Mouse (Mus musculus): ENCODE data around the gene Fgr. TPM values are rescaled to one million over a fixed set of nuclear protein-coding genes. Genes with fewer than 3 reads are reported as not detected.

Gene Fgr
- polyA plus RNA-seq, 1 experiment from 2014 or later, result 0.66 TPM

DNA sequence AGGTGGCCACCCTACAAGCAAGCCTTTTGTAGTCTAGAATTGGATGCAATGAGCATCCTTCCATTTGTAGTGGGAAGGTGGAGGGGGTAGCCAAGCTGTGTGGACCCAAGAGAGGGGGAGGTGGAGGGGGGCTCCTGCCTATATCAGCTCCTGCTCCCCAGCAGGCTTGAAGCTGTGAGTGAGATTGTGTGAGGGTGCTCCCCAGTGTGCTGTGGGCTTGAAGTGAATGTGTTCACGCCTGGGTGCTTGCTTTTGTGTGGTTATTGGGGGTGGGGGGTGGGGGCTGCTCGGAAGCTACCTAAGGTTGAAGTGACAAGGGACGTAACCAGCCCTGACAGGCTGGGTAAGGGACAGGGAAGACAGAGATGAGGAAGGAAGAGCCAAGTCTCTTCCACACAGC lies 1.9 kb downstream of the Fgr start:
- Histone ChIP-seq H3K4me2 (no peak overlapping the region), H3K4me3 (ENCODE audit: low read depth, low read length) (no peak overlapping the region), H3K9ac (no peak overlapping the region), H3K27me3 (ENCODE audit: insufficient read depth, low read length) (peaks cover 17% of the 10 kb centered on the region; the same call in 1 of the 2 replicates), H3K36me3 (ENCODE audit: insufficient read depth) (no peaks in the 10 kb centered on the region), H3K27ac (ENCODE audit: low read depth) (no peak overlapping the region), H3K4me1 (ENCODE audit: insufficient read depth) (peaks cover 15% of the 10 kb centered on the region), H3K9me3 (ENCODE audit: low read depth, low read length) (no peaks in the 10 kb centered on the region)
- WGBS, result 57% methylated on average over 3 of the region's 3 CpGs
- DNase-seq, result no peak
- no peak for ATAC-seq (ENCODE audit: insufficient read depth)
- TF ChIP-seq CTCF (IDR thresholded peaks at IDR 0.05; ENCODE audit: low read depth), result no peak

DNA sequence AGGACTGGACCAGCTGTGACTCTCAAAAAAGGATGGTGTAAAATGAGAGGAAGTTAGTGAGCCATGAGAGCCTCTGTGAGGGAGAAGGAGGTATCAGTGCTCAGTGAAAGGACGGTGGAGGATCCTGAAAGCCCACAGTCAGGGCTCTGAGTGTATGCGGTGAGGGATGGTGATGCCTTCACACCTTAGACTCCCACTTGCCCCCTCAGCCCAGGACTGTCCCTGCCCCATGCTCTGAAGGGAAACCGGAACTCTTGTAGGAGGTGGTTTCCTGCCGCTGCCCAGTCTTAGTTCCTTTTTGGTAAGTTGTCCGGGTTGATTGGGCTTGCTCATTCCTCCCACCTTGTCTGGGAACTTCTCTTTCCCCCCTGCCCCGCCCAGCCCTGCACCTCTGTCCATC lies 2.8 kb downstream of the Fgr start:
- H3K36me3 ChIP-seq (ENCODE audit: insufficient read depth), result no peaks in the 10 kb centered on the region
- DNase-seq (no peak), ATAC-seq (ENCODE audit: insufficient read depth) (no peak)
- TF ChIP-seq CTCF (IDR thresholded peaks at IDR 0.05; ENCODE audit: low read depth), result no peak
- WGBS, result 61% methylated on average over 6 of the region's 6 CpGs
- H3K4me3 ChIP-seq (ENCODE audit: low read depth, low read length), result no peak overlapping the region
- H3K27ac ChIP-seq (ENCODE audit: low read depth), result no peak overlapping the region
- H3K4me1 ChIP-seq (ENCODE audit: insufficient read depth), result peaks cover 15% of the 10 kb centered on the region
- H3K9me3 ChIP-seq (ENCODE audit: low read depth, low read length), result no peaks in the 10 kb centered on the region
- no peak overlapping the region for H3K4me2 ChIP-seq
- H3K9ac ChIP-seq, result no peak overlapping the region
- H3K27me3 ChIP-seq (ENCODE audit: insufficient read depth, low read length), result peaks cover 17% of the 10 kb centered on the region; the same call in 1 of the 2 replicates

DNA sequence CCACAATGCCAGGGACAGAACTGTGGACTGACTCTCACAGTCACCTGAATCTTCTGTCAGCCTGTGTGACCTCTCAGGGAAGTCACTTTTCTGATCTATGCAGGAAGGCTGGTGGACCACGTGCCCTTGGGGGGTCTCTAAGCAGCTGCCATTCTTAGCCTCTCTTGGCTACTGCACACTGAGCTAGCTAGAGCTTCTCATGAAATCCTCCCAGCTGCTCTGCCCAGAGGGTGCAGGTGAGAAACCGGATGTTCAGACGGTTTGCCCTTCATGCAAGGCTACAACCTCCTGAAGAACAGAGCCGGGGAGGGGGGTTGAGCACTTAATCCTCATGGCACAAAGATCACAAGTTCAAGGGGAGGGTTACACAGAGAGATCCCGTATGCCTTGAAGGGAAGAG lies 3.7 kb downstream of the Fgr start:
- WGBS, result 40% methylated on average over 5 of the region's 5 CpGs
- no peak overlapping the region for H3K9ac ChIP-seq
- DNase-seq, result no peak

DNA sequence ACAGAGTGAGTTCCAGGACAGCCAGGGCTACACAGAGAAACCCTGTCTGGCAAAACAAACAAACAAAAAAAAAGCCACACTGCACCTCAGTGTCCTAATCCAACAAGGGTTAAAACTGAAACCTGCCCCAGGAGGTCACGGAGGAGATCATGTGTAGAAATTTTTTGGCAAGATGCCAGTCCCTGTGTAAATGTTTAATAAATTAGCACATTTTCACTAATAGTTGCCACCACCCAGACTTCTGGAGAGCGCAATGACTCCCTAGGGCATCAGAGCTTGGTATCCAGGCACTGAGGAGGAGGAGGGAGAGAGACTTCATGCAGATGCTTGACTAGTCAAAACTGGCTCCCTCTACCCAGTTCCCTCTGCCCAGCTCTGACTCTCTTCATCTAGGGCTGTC lies 5.3 kb downstream of the Fgr start:
- no peak overlapping the region for H3K4me2 ChIP-seq
- TF ChIP-seq CTCF (IDR thresholded peaks at IDR 0.05; ENCODE audit: low read depth), result no peak
- H3K27me3 ChIP-seq (ENCODE audit: insufficient read depth, low read length), result peaks cover 8% of the 10 kb centered on the region; the same call in 1 of the 2 replicates
- no peak overlapping the region for H3K9ac ChIP-seq
- no peaks in the 10 kb centered on the region for H3K9me3 ChIP-seq (ENCODE audit: low read depth, low read length)
- no peak overlapping the region for H3K4me3 ChIP-seq (ENCODE audit: low read depth, low read length)
- DNase-seq, result peak; percentile 51
- no peak for ATAC-seq (ENCODE audit: insufficient read depth)
- peaks cover 13% of the 10 kb centered on the region for H3K4me1 ChIP-seq (ENCODE audit: insufficient read depth)
- WGBS, result 35% methylated on average over 2 of the region's 2 CpGs
- no peak overlapping the region for H3K27ac ChIP-seq (ENCODE audit: low read depth)
- no peaks in the 10 kb centered on the region for H3K36me3 ChIP-seq (ENCODE audit: insufficient read depth)

More for the DNA sequence above, 3.7 kb downstream of the Fgr start:
- Histone ChIP-seq H3K27ac (ENCODE audit: low read depth) (no peak overlapping the region), H3K4me2 (no peak overlapping the region), H3K27me3 (ENCODE audit: insufficient read depth, low read length) (peaks cover 17% of the 10 kb centered on the region; the same call in 1 of the 2 replicates), H3K4me1 (ENCODE audit: insufficient read depth) (peaks cover 12% of the 10 kb centered on the region), H3K4me3 (ENCODE audit: low read depth, low read length) (no peak overlapping the region), H3K36me3 (ENCODE audit: insufficient read depth) (no peaks in the 10 kb centered on the region), H3K9me3 (ENCODE audit: low read depth, low read length) (no peaks in the 10 kb centered on the region)
- no peak for ATAC-seq (ENCODE audit: insufficient read depth)
- TF ChIP-seq CTCF (IDR thresholded peaks at IDR 0.05; ENCODE audit: low read depth), result no peak

DNA sequence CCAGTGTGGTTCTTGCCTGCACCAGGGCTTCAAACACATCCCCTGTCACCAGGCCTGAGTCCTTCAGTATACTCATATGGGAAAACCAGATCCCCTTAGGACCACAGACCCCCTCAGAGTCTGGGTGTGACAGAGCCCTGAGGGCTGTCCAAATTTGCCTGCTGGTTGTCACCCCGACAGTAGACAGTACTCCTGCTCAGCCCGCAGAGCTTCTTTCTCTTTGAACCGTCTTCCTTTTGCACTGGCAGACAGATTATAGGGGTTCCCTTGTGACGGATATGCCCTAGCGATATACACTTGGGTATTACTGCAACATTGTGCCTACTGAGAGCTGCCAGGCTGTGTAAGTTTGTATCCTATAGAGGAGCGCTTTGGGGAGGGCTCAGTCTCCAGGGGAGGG lies 7.7 kb downstream of the Fgr start:
- Histone ChIP-seq H3K27me3 (ENCODE audit: insufficient read depth, low read length) (no peaks in the 10 kb centered on the region), H3K36me3 (ENCODE audit: insufficient read depth) (no peaks in the 10 kb centered on the region), H3K9me3 (ENCODE audit: low read depth, low read length) (no peaks in the 10 kb centered on the region), H3K4me3 (ENCODE audit: low read depth, low read length) (no peak overlapping the region), H3K9ac (no peak overlapping the region), H3K27ac (ENCODE audit: low read depth) (no peak overlapping the region), H3K4me2 (no peak overlapping the region), H3K4me1 (ENCODE audit: insufficient read depth) (peaks cover 5% of the 10 kb centered on the region)
- WGBS, result 75% methylated on average over 6 of the region's 6 CpGs
- DNase-seq (no peak), ATAC-seq (ENCODE audit: insufficient read depth) (no peak)
- no peak for TF ChIP-seq CTCF (IDR thresholded peaks at IDR 0.05; ENCODE audit: low read depth)

DNA sequence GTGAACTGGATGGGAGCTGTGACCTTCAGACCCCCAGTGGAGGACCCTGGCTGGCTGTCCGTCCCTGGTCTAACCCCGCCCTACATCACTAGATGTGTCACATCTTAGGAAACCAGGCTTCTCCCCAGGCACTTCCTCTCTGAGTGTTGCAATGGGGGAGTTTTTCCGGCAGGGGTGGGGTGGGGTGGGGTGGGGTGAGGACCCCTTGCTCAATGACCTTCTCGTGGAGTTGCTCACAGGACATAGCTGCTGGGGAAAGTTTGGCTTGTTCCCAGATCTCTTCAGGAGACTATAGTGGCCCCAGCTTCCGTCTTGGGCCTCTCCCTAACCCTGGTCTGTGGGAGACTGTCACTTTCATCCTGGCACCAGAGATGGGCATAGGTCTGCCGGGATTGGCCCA lies 9.1 kb downstream of the Fgr start:
- H3K27me3 ChIP-seq (ENCODE audit: insufficient read depth, low read length), result no peaks in the 10 kb centered on the region
- no peaks in the 10 kb centered on the region for H3K36me3 ChIP-seq (ENCODE audit: insufficient read depth)
- ATAC-seq (ENCODE audit: insufficient read depth) (no peak), DNase-seq (no peak)
- H3K4me1 ChIP-seq (ENCODE audit: insufficient read depth), result peaks cover 5% of the 10 kb centered on the region
- H3K9me3 ChIP-seq (ENCODE audit: low read depth, low read length), result no peaks in the 10 kb centered on the region
- 55% methylated on average over 6 of the region's 6 CpGs for WGBS
- H3K9ac ChIP-seq, result no peak overlapping the region
- H3K27ac ChIP-seq (ENCODE audit: low read depth), result peak overlapping the region; percentile 3; the same call in 1 of the 2 replicates
- no peak overlapping the region for H3K4me3 ChIP-seq (ENCODE audit: low read depth, low read length)
- no peak for TF ChIP-seq CTCF (IDR thresholded peaks at IDR 0.05; ENCODE audit: low read depth)
- no peak overlapping the region for H3K4me2 ChIP-seq

DNA sequence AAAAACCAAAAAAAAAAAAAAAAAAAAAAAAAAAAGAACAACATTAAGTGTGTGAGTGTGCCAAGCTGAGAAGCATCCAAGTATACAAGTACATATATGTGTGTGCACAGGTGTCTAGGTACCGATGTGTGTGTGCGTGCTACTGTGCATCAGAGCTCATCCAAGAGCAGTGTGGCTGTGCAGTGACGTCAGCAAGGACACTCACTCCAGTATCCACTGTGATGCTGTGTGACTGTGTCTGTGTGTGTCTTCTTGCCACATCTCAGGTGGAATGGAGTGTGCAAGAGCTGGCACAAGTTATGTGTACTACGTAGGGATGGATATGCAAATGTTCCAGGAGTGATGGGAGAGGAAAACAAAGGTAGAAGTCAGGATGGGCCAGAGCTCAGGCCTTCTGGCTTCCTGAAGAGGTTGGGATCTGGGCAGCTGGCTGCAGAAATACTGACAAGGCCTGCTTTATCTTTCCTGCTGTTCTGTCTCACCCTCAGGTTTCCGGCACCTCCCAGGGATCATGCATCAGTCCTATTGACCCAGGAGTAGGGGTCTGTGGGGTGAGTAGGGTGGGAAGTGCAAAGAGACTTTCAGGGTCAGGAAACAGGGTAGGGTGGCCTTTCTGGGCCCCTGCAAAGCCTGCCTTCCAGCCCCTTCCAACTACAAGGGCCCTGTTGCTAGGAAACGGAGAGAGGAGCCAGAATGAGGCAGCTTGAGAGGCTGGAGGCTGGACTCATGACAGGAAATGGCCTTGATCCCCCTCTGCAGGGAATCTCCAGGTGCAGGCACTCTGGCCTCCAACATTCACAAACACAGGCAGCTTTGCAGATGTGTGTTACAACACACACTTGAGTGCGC lies 10.0 kb downstream of the Fgr start:
- Histone ChIP-seq H3K4me2 (no peak overlapping the region), H3K27ac (ENCODE audit: low read depth) (peak overlapping the region; percentile 78; the same call in 1 of the 2 replicates), H3K36me3 (ENCODE audit: insufficient read depth) (no peaks in the 10 kb centered on the region), H3K27me3 (ENCODE audit: insufficient read depth, low read length) (no peaks in the 10 kb centered on the region), H3K4me1 (ENCODE audit: insufficient read depth) (peaks cover 5% of the 10 kb centered on the region), H3K9me3 (ENCODE audit: low read depth, low read length) (no peaks in the 10 kb centered on the region), H3K4me3 (ENCODE audit: low read depth, low read length) (no peak overlapping the region), H3K9ac (no peak overlapping the region)
- peak; percentile 73 for DNase-seq
- WGBS, result 42% methylated on average over 7 of the region's 7 CpGs
- peak; percentile 58; the same call in 1 of the 2 replicates for ATAC-seq (ENCODE audit: insufficient read depth)
- TF ChIP-seq CTCF (IDR thresholded peaks at IDR 0.05; ENCODE audit: low read depth), result no peak

Data from lung, embryonic 14.5 days (tissue).